Mouse (Mus musculus) natural killer cell, adult 2 months (primary cell): Measurements from ENCODE around the gene Sptbn4.

Source experiments
- DNase-seq, 2 experiments: peaks; one replicate each; pipeline ENCODE4 v3.0.0; 2022; ENCODE audit warnings: low spot score in 2 of 2

The Sptbn4 gene

GRCm38 (mm10) chr7:27326101-27326880 is 121.2 kb downstream of the Sptbn4 start:
- no peak for DNase-seq

- no peak for DNase-seq
Observed at GRCm38 (mm10) chr7:27325697-27326096, 121.8 kb downstream of the Sptbn4 start.

GRCm38 (mm10) chr7:27324928-27325327 is 122.6 kb downstream of the Sptbn4 start:
- DNase-seq, result no peak

- DNase-seq, result no peak
Observed at GRCm38 (mm10) chr7:27324161-27324560, 123.3 kb downstream of the Sptbn4 start.

GRCm38 (mm10) chr7:27323001-27323400 is 124.5 kb downstream of the Sptbn4 start:
- no peak for DNase-seq

- no peak for DNase-seq
Observed at GRCm38 (mm10) chr7:27322291-27322690, 125.2 kb downstream of the Sptbn4 start.

- no peak for DNase-seq
Observed at GRCm38 (mm10) chr7:27319411-27319810, 128.1 kb downstream of the Sptbn4 start.

GRCm38 (mm10) chr7:27315958-27316357 is 131.5 kb downstream of the Sptbn4 start:
- DNase-seq, result no peak

- DNase-seq, result no peak
Observed at GRCm38 (mm10) chr7:27314393-27314792, 133.1 kb downstream of the Sptbn4 start.

GRCm38 (mm10) chr7:27311651-27312284 is 135.7 kb downstream of the Sptbn4 start:
- DNase-seq, result no peak

GRCm38 (mm10) chr7:27310996-27311535 is 136.4 kb downstream of the Sptbn4 start:
- no peak for DNase-seq

GRCm38 (mm10) chr7:27310306-27310705 is 137.2 kb downstream of the Sptbn4 start:
- no peak for DNase-seq

- DNase-seq, result no peak
Observed at GRCm38 (mm10) chr7:27309832-27310231, 137.7 kb downstream of the Sptbn4 start.

GRCm38 (mm10) chr7:27308821-27309549 is 138.5 kb downstream of the Sptbn4 start:
- no peak for DNase-seq

- DNase-seq, result no peak
Observed at GRCm38 (mm10) chr7:27307551-27307950, 139.9 kb downstream of the Sptbn4 start.
